Mouse (Mus musculus) liver, postnatal 0 days (tissue): Measurements from ENCODE around the gene Tm7sf3. TPM values are rescaled to one million over a fixed set of nuclear protein-coding genes. Genes with fewer than 3 reads are reported as not detected.

Experiments
- ATAC-seq: fragments of 200-750 bp; cut with Nextera tagmentation; 2 replicates; pipeline ENCODE4 v1.8.0; 2017; ENCODE audit warnings: mild to moderate bottlenecking, moderate library complexity
- DNase-seq: peaks from one replicate; pipeline ENCODE4 v3.0.0-alpha.2; 2016
- H3K27ac ChIP-seq: fragments of 300-500 bp; sonication (generic); 2 replicates; pipeline ENCODE4 v1.5.1; 2014; ENCODE audit warnings: antibody characterized with exemption, moderate library complexity, mild to moderate bottlenecking, low read depth
- H3K27me3 ChIP-seq: fragments of 300-500 bp; sonication (generic); 2 replicates; pipeline ENCODE4 v1.6.1; 2014; ENCODE audit warnings: low read length, control low read depth, mixed read lengths; ENCODE audit not compliant: insufficient read depth
- H3K36me3 ChIP-seq: fragments of 300-500 bp; sonication (generic); replicated peaks from 2 replicates; pipeline ENCODE4 v1.6.1; 2014; ENCODE audit warnings: mild to moderate bottlenecking, control low read depth, low read length, moderate library complexity, mixed read lengths; ENCODE audit not compliant: insufficient read depth
- H3K4me1 ChIP-seq: fragments of 300-500 bp; sonication (generic); 2 replicates; pipeline ENCODE4 v1.6.1; 2014; ENCODE audit warnings: antibody characterized with exemption, mild to moderate bottlenecking, control low read depth; ENCODE audit not compliant: insufficient read depth
- H3K4me2 ChIP-seq: fragments of 300-500 bp; sonication (generic); 2 replicates; pipeline ENCODE4 v1.6.1; 2014; ENCODE audit warnings: low read depth, mild to moderate bottlenecking, low read length, moderate library complexity, mixed read lengths
- H3K4me3 ChIP-seq: fragments of 300-500 bp; sonication (generic); 2 replicates; pipeline ENCODE4 v1.5.1; 2014; ENCODE audit warnings: low read depth, low read length
- H3K9ac ChIP-seq: fragments of 300-500 bp; sonication (generic); replicated peaks from 2 replicates; pipeline ENCODE4 v1.6.1; 2014; ENCODE audit warnings: mild to moderate bottlenecking, moderate library complexity
- H3K9me3 ChIP-seq: fragments of 300-500 bp; sonication (generic); 2 replicates; pipeline ENCODE4 v1.6.1; 2016; ENCODE audit warnings: mild to moderate bottlenecking, control low read depth, low read length, mixed read lengths
- CTCF ChIP-seq: sonication (generic); IDR thresholded peaks from 2 replicates; pipeline ENCODE4 v1.5.1; 2016; ENCODE audit warnings: antibody characterized with exemption, low read depth
- EP300 ChIP-seq: IDR thresholded peaks from 2 replicates; pipeline ENCODE4 v1.6.1; 2016; ENCODE audit warnings: antibody characterized with exemption, low read depth, mild to moderate bottlenecking
- WGBS: fragments of 180-500 bp; shearing (Covaris S2); extraction: QIAGEN DNeasy Blood & Tissue Kit; methylation state at CpG from one replicate; pipeline ENCODE4 v1.1.7; 2014; ENCODE audit not compliant: insufficient replicate concordance; 5-methylcytosine and 5-hydroxymethylcytosine counted together
- polyA plus RNA-seq: library from polyadenylated mRNA; unstranded; fragments of >200 nt; fragmentation: Nextera tagmentation; extraction: Ambion mirVana; gene quantifications from 2 replicates; pipeline ENCODE4 v1.2.1, GENCODE M21; 2015

Gene Tm7sf3
- polyA plus RNA-seq, 1 experiment from 2014 or later = 21.2 TPM

GRCm38 (mm10) chr6:146629781-146630756, 12.6 kb downstream of the Tm7sf3 start:
- WGBS = 45% methylated on average over 9 of the region's 9 CpGs
- H3K4me3 ChIP-seq = no peak overlapping the region
- TF ChIP-seq EP300 (peak; percentile 92), CTCF (no peak)
- ATAC-seq (peak; percentile 72), DNase-seq (peak; percentile 72)
- H3K9ac ChIP-seq = no peak overlapping the region
- no peaks in the 10 kb centered on the region for H3K27me3 ChIP-seq
- peak overlapping the region; percentile 60 for H3K27ac ChIP-seq
- H3K4me1 ChIP-seq = peaks cover 41% of the 10 kb centered on the region
- no peaks in the 10 kb centered on the region for H3K9me3 ChIP-seq
- peaks cover 3% of the 10 kb centered on the region for H3K36me3 ChIP-seq
- H3K4me2 ChIP-seq = peak overlapping the region; percentile 26

GRCm38 (mm10) chr6:146628123-146628522, 14.5 kb downstream of the Tm7sf3 start:
- WGBS = 83% methylated on average over 3 of the region's 3 CpGs
- no peak for ATAC-seq
- DNase-seq = no peak
- H3K27me3 ChIP-seq = no peaks in the 10 kb centered on the region
- H3K4me1 ChIP-seq = peaks cover 38% of the 10 kb centered on the region
- TF ChIP-seq EP300 = no peak
- no peak for TF ChIP-seq CTCF
- H3K27ac ChIP-seq = no peak overlapping the region
- H3K9me3 ChIP-seq = no peaks in the 10 kb centered on the region
- H3K4me3 ChIP-seq = no peak overlapping the region
- peaks cover 18% of the 10 kb centered on the region for H3K36me3 ChIP-seq
- no peak overlapping the region for H3K9ac ChIP-seq
- no peak overlapping the region for H3K4me2 ChIP-seq

DNA sequence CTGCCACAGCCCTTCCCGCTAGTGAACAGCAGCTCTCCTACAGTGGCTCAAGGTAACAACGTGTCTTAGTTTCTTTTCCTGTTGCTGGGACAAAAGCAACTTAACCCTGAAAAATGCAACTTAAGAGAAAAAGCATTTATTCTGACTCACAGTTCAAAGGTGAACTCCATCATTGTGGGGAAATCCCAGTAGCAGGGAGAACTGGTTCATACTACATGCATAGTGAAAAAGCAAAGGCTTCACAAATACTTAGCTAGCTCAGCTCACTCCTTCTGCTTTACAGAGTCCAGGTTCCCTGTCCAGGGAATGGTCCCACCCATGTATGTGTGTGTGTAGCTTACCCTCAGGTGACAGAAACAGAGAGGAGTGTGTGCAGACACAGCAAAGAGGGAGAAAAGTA, 26.0 kb downstream of the Tm7sf3 start:
- ATAC-seq (no peak), DNase-seq (no peak)
- Histone ChIP-seq H3K4me1 (peaks cover 12% of the 10 kb centered on the region), H3K4me3 (no peak overlapping the region), H3K36me3 (peaks cover 58% of the 10 kb centered on the region), H3K27me3 (no peaks in the 10 kb centered on the region), H3K9ac (no peak overlapping the region), H3K9me3 (no peaks in the 10 kb centered on the region), H3K4me2 (no peak overlapping the region), H3K27ac (no peak overlapping the region)
- WGBS = 84% methylated on average over 2 of the region's 2 CpGs
- TF ChIP-seq CTCF = no peak
- no peak for TF ChIP-seq EP300

DNA sequence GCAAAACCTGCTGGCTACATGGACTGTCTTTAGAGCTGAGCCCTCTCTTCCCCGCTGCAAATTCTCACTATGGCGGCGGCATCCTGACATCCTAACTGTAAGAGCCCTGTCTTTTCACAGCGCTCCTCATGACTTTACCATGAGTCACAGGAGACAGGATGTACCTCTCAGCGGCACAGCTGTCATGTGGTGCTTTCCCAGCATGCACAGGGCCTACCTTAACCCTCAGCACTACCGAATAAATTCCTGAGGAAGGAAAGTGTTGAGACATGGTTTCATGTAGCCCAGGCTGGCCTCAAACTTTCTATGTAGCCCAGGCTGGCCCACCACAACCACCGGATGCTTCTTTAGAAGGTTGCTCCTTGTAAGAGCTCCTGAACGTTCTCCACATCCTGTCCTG, 26.7 kb downstream of the Tm7sf3 start:
- Histone ChIP-seq H3K27ac (no peak overlapping the region), H3K9ac (no peak overlapping the region), H3K36me3 (peaks cover 53% of the 10 kb centered on the region), H3K4me1 (peaks cover 13% of the 10 kb centered on the region), H3K4me3 (no peak overlapping the region), H3K4me2 (no peak overlapping the region), H3K9me3 (no peaks in the 10 kb centered on the region), H3K27me3 (no peaks in the 10 kb centered on the region)
- no peak for TF ChIP-seq EP300
- no peak for TF ChIP-seq CTCF
- ATAC-seq (no peak), DNase-seq (no peak)
- WGBS = 94% methylated on average over 8 of the region's 8 CpGs

- peaks cover 48% of the 10 kb centered on the region for H3K36me3 ChIP-seq
- 75% methylated on average over 5 of the region's 5 CpGs for WGBS
- H3K4me1 ChIP-seq = peaks cover 13% of the 10 kb centered on the region
- H3K9ac ChIP-seq = no peak overlapping the region
- DNase-seq (peak; percentile 49), ATAC-seq (peak; percentile 43)
- H3K27me3 ChIP-seq = no peaks in the 10 kb centered on the region
- TF ChIP-seq CTCF = no peak
- no peak for TF ChIP-seq EP300
- peak overlapping the region; percentile 3; the same call in 1 of the 2 replicates for H3K27ac ChIP-seq
- peak overlapping the region; percentile 36; the same call in 1 of the 2 replicates for H3K4me2 ChIP-seq
- no peaks in the 10 kb centered on the region for H3K9me3 ChIP-seq
- H3K4me3 ChIP-seq = no peak overlapping the region
Observed at GRCm38 (mm10) chr6:146614541-146614940, 28.1 kb downstream of the Tm7sf3 start.

DNA sequence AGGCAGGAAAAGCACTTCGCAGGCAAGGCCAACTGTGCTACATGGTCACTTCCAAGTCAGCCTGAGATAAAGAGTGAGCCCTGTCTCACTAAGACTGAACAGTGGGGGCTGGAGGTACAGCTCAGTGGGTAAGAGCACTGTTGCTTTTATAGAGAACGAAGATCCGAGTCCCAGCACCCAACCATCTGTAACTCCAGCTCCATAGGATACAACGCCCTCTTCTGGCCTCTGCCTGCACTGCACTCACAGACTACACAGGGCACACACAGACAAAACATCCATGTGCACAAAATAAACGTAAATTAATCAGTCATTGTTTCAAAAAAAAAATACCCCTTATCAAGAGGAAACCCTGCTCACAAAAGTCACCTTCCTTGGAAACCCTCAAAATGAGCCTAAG, 28.7 kb downstream of the Tm7sf3 start:
- H3K4me3 ChIP-seq = no peak overlapping the region
- H3K27ac ChIP-seq = 0 out of 2 replicates have a peak overlapping the region, but pooled peaks have one; percentile 11
- H3K36me3 ChIP-seq = peaks cover 52% of the 10 kb centered on the region
- peaks cover 13% of the 10 kb centered on the region for H3K4me1 ChIP-seq
- H3K9ac ChIP-seq = no peak overlapping the region
- no peak for ATAC-seq
- no peaks in the 10 kb centered on the region for H3K9me3 ChIP-seq
- WGBS = 91% methylated on average over 5 of the region's 5 CpGs
- TF ChIP-seq EP300 = no peak
- peak; percentile 47 for TF ChIP-seq CTCF
- DNase-seq = no peak
- H3K4me2 ChIP-seq = no peak overlapping the region
- H3K27me3 ChIP-seq = no peaks in the 10 kb centered on the region
